Mouse (Mus musculus) adrenal gland, postnatal 0 days (tissue): ENCODE measurements around the gene Ptms. TPM values are rescaled to one million over a fixed set of nuclear protein-coding genes. Genes with fewer than 3 reads are reported as not detected.

Experiments used
- polyA plus RNA-seq: library from polyadenylated mRNA; unstranded; fragments of >200 nt; fragmentation: Nextera tagmentation; extraction: Ambion mirVana; gene quantifications from 2 replicates; pipeline ENCODE4 v1.2.1, GENCODE M21; 2015

Gene Ptms
- polyA plus RNA-seq, result 365 and 389 TPM in 2 replicates

DNA sequence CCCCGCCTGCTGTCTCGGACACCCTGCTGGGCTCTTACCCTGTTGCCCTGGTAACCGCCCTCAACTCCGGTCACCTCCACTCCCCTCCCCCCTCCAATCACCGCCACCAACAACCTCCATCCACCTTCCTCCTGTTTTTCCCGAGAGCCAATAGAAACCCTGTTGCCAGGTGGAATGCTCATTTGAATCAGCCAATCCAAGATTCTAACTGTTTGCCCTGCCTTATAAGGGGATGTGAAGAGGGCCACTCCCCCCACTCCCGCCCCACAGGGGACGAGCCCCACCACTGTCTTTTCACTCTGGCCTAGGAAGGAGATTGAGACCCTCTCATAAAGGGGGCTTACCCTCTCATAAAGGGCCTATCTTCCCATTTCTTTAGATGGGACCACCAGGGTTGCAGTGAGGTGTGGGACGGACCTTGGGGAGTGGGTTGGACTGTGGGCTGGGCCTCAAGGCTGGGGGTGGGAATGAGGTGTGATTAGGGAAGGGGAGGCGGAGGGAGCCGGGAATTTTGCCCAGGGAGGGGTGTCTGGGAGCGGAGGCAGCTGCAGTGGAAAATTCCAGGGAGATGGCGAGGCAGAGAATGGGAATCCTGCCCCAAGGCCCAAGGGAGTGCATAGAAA lies at the start of gene Ptms:
Gene Ptms (minus strand): TSS at position 409 of the 623 bp plus-strand sequence.

GRCm38 (mm10) chr6:124965088-124965719 lies 45.3 kb upstream of the Ptms start, which contains the start of gene Cops7a:
Gene Cops7a (minus strand): TSS chr6:124965538.

GRCm38 (mm10) chr6:124930754-124931524 lies 11.0 kb upstream of the Ptms start, which contains the start of gene Mlf2:
Gene Mlf2 (plus strand): TSS chr6:124931386.

GRCm38 (mm10) chr6:124911533-124912218 lies 8.2 kb downstream of the Ptms start, which contains the start of gene Lag3:
Gene Lag3 (minus strand): TSS chr6:124911705.

DNA sequence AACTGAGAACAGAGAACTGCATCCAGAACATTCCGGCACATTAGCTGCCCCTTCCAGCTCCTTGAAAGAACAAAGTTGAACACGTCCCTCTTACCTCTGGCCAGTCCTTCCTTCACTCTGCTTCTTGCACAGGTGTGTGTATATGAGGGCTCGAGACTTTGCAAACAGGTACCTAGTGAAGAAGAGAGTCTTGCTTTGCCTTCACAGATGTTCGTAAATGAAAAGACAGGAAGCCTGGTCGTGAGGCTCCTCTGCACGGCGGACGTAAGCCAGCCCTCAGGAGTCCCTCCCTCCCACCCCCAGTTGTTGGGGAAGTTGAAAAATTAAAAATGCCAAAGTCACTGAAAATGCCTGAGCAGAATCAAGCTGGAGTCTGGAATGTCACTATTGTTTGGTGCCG lies 31.9 kb downstream of the Ptms start, which contains the start of gene Cd4:
Gene Cd4 (minus strand): TSS at position 236 of the 400 bp plus-strand sequence.

Other genes with a start within 250 kb of the Ptms start
- gene Emg1, start 207.9 kb downstream of the Ptms start, polyA plus RNA-seq, result 141 and 154 TPM in 2 replicates
- gene Phb2, start 207.8 kb downstream of the Ptms start, polyA plus RNA-seq, result 205 and 312 TPM in 2 replicates
- gene Ptpn6, start 181.4 kb downstream of the Ptms start, polyA plus RNA-seq, result 8.6 and 10.9 TPM in 2 replicates
- gene Grcc10, start 178.7 kb downstream of the Ptms start, polyA plus RNA-seq, result 664 and 838 TPM in 2 replicates
- gene Gm45234, start 164.1 kb downstream of the Ptms start, polyA plus RNA-seq, result not detected in 2 replicates
- 13.0 and 14.7 TPM in 2 replicates for gene Atn1, start 163.6 kb downstream of the Ptms start, polyA plus RNA-seq
- 11.3 and 20.0 TPM in 2 replicates for gene Eno2, start 150.4 kb downstream of the Ptms start, polyA plus RNA-seq
- gene Lrrc23, start 140.4 kb downstream of the Ptms start, polyA plus RNA-seq, result 0.75 and 1.4 TPM in 2 replicates
- gene Spsb2, start 111.4 kb downstream of the Ptms start, polyA plus RNA-seq, result 28.3 and 31.1 TPM in 2 replicates
- 417 and 594 TPM in 2 replicates for gene Tpi1, start 105.8 kb downstream of the Ptms start, polyA plus RNA-seq
- 72.2 and 94.2 TPM in 2 replicates for gene Usp5, start 90.6 kb downstream of the Ptms start, polyA plus RNA-seq
- 52.6 and 58.3 TPM in 2 replicates for gene Cdca3, start 90.6 kb downstream of the Ptms start, polyA plus RNA-seq
- 15.3 and 18.6 TPM in 2 replicates for gene Gnb3, start 79.8 kb downstream of the Ptms start, polyA plus RNA-seq
- 17.3 and 18.8 TPM in 2 replicates for gene P3h3, start 62.4 kb downstream of the Ptms start, polyA plus RNA-seq
- gene Gpr162, start 56.1 kb downstream of the Ptms start, polyA plus RNA-seq, result 2.1 and 3.7 TPM in 2 replicates
- 0.20 and 0.44 TPM in 2 replicates for gene Cd4, start 31.9 kb downstream of the Ptms start, polyA plus RNA-seq
- gene Lag3, start 8.4 kb downstream of the Ptms start, polyA plus RNA-seq, result 2.4 and 4.2 TPM in 2 replicates
- gene Mlf2, start 11.3 kb upstream of the Ptms start, polyA plus RNA-seq, result 266 and 322 TPM in 2 replicates
- 134 and 179 TPM in 2 replicates for gene Cops7a, start 45.4 kb upstream of the Ptms start, polyA plus RNA-seq
- 4.0 and 7.4 TPM in 2 replicates for gene Pianp, start 76.6 kb upstream of the Ptms start, polyA plus RNA-seq
- 6.6 and 10.5 TPM in 2 replicates for gene Zfp384, start 89.0 kb upstream of the Ptms start, polyA plus RNA-seq
- gene Ing4, start 119.7 kb upstream of the Ptms start, polyA plus RNA-seq, result 90.1 and 150 TPM in 2 replicates
- 3.2 and 3.4 TPM in 2 replicates for gene Acrbp, start 129.6 kb upstream of the Ptms start, polyA plus RNA-seq
- gene Lpar5, start 147.8 kb upstream of the Ptms start, polyA plus RNA-seq, result 0.37 and 0.96 TPM in 2 replicates
- gene Chd4, start 175.9 kb upstream of the Ptms start, polyA plus RNA-seq, result 41.4 and 42.5 TPM in 2 replicates
- 17.8 and 24.3 TPM in 2 replicates for gene Nop2, start 211.8 kb upstream of the Ptms start, polyA plus RNA-seq
- gene Iffo1, start 225.1 kb upstream of the Ptms start, polyA plus RNA-seq, result 14.3 and 19.4 TPM in 2 replicates
- gene Gapdh, start 246.4 kb upstream of the Ptms start, polyA plus RNA-seq, result 886 and 1,355 TPM in 2 replicates